Comparison of ENCODE assay signal across 9 mouse cellular contexts in the genomic region with DNA sequence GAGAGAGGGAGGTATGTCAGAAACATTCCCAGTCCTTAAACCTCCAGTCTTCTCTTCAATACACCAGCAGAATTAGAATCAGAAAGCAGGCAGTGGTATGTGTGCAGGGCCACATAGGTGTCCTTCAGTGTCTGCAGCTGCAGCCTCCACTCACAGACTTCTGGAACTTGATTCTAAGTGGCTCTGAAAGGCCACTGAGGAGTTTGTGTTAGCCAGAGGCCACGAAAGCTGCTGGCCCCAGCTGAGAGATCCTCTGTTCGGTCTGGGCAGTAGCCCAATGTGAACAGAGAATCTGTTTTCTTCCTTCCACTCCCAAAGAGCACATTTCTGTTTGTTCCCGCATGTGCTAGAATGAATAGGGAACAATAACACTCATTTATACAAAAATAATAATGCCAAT.
DNase-seq lines count a peak whose midpoint lies in the region; ATAC-seq and TF ChIP-seq lines count a peak whose summit lies in the region.
"Had no signal": no experiment of that assay in that cellular context is flagged by ENCODE, and none has a peak within 500 bp of the region (broad histone marks: within the 10 kb centered on the region; RNA-seq: fewer than 3 reads in every experiment).

No protein-coding gene starts in this region.

- no peak overlapping the region for H3K4me3 ChIP-seq in hindbrain, postnatal 0 days (ENCODE audit: low read length)
- H3K4me3 ChIP-seq in hindbrain, embryonic 11.5 days (ENCODE audit: low read depth, low read length): no peak overlapping the region
- peak overlapping the region; percentile 19 for H3K4me3 ChIP-seq in layer of hippocampus, adult 2 months
- H3K4me3 ChIP-seq: heart, embryonic 13.5 days had no signal

- WGBS in hindbrain, postnatal 0 days: 36% methylated on average over 3 of the region's 3 CpGs
- 73% methylated on average over 3 of the region's 3 CpGs for WGBS in hindbrain, embryonic 11.5 days

- H3K4me2 ChIP-seq in hindbrain, postnatal 0 days (ENCODE audit: low read depth, low read length): 0 out of 2 replicates have a peak overlapping the region, but pooled peaks have one; percentile 16
- no peak overlapping the region for H3K4me2 ChIP-seq in hindbrain, embryonic 11.5 days (replicated peaks; ENCODE audit: low read depth, low read length)
- H3K4me2 ChIP-seq: heart, embryonic 13.5 days had no signal

- no peaks in the 10 kb centered on the region for H3K36me3 ChIP-seq in hindbrain, postnatal 0 days (ENCODE audit: insufficient read depth, low read length)
- H3K36me3 ChIP-seq in hindbrain, embryonic 11.5 days (ENCODE audit: control insufficient read depth, insufficient read depth, low read length): no peaks in the 10 kb centered on the region
- H3K36me3 ChIP-seq: heart, embryonic 13.5 days had no signal

- peak overlapping the region; percentile 38; the same call in 1 of the 2 replicates for H3K27ac ChIP-seq in hindbrain, postnatal 0 days
- H3K27ac ChIP-seq in hindbrain, embryonic 11.5 days (ENCODE audit: low read depth, low read length): no peak overlapping the region
- H3K27ac ChIP-seq in layer of hippocampus, adult 2 months: peak overlapping the region; percentile 85
- H3K27ac ChIP-seq: heart, embryonic 13.5 days had no signal

- no peaks in the 10 kb centered on the region for H3K4me1 ChIP-seq in hindbrain, postnatal 0 days (ENCODE audit: insufficient read depth, low read length)
- no peaks in the 10 kb centered on the region for H3K4me1 ChIP-seq in hindbrain, embryonic 11.5 days (replicated peaks; ENCODE audit: control insufficient read depth, insufficient read depth, low read length)
- H3K4me1 ChIP-seq: heart, embryonic 13.5 days had no signal

- no peaks in the 10 kb centered on the region for H3K27me3 ChIP-seq in hindbrain, postnatal 0 days (ENCODE audit: insufficient read depth, low read length)
- no peaks in the 10 kb centered on the region for H3K27me3 ChIP-seq in hindbrain, embryonic 11.5 days (ENCODE audit: control insufficient read depth, insufficient read depth, low read length)
- H3K27me3 ChIP-seq: heart, embryonic 13.5 days had no signal

- peak; percentile 81 for ATAC-seq in hindbrain, postnatal 0 days
- ATAC-seq in hindbrain, embryonic 11.5 days (ENCODE audit: low FRiP score): no peak
- no peak for ATAC-seq in megakaryocyte-erythroid progenitor cell, adult 5-6 weeks (replicated peaks; ENCODE audit: low FRiP score, low TSS enrichment, poor library complexity, severe bottlenecking)
- ATAC-seq in granulocyte monocyte progenitor cell, adult 5-6 weeks (replicated peaks; ENCODE audit: poor library complexity, severe bottlenecking): no peak

- no peaks in the 10 kb centered on the region for H3K9me3 ChIP-seq in hindbrain, postnatal 0 days (ENCODE audit: low read length)
- no peaks in the 10 kb centered on the region for H3K9me3 ChIP-seq in hindbrain, embryonic 11.5 days (ENCODE audit: control insufficient read depth, low read length)
- H3K9me3 ChIP-seq: heart, embryonic 13.5 days had no signal

- no peak overlapping the region for H3K9ac ChIP-seq in hindbrain, postnatal 0 days (replicated peaks; ENCODE audit: low read length)
- no peak overlapping the region for H3K9ac ChIP-seq in hindbrain, embryonic 11.5 days (ENCODE audit: low read depth, low read length)
- H3K9ac ChIP-seq: heart, embryonic 13.5 days had no signal

- peak; percentile 73 for DNase-seq in hindbrain, postnatal 0 days (ENCODE audit: low spot score)
- no peak for DNase-seq in hindbrain, embryonic 11.5 days (ENCODE audit: low spot score)
- DNase-seq in cerebellum, postnatal 36 days: peak; percentile 15 to 35
- DNase-seq in layer of hippocampus, adult 2 months (ENCODE audit: low spot score in 2 of 2): peak; percentile 51 to 73
- peak; percentile 20 for DNase-seq in right cerebral cortex, postnatal 25 days
- no peak for DNase-seq in lung, postnatal 36 days

- no peak for TF ChIP-seq CTCF in hindbrain, postnatal 0 days (IDR thresholded peaks at IDR 0.05; ENCODE audit: low read depth)
- no peak for TF ChIP-seq CTCF in layer of hippocampus, adult 2 months (conservative IDR thresholded peaks at IDR 0.05)

Comparison
In these comparisons a context has a peak if more than half of its experiments do, and no peak if none do; other contexts are left out.
1. DNase-seq: peak in hindbrain, postnatal 0 days (single experiment), cerebellum, postnatal 36 days (2 of 2), layer of hippocampus, adult 2 months (2 of 2) and right cerebral cortex, postnatal 25 days (single experiment); none in hindbrain, embryonic 11.5 days (single experiment) and lung, postnatal 36 days (single experiment).